Mouse (Mus musculus) lung, adult 2 months (tissue): ENCODE results near the gene Anapc7.

ENCODE experiments used
- CTCF ChIP-seq: fragments of 200-500 bp; IDR thresholded peaks from 2 replicates; pipeline ENCODE4 v1.5.1; 2011; ENCODE audit warnings: mild to moderate bottlenecking, low read length, control low read depth; ENCODE audit not compliant: insufficient read depth
- POLR2A ChIP-seq: fragments of 200-500 bp; IDR thresholded peaks from 2 replicates; pipeline ENCODE4 v1.6.1; 2011; ENCODE audit warnings: low read depth, mild to moderate bottlenecking, control low read depth, low read length, borderline replicate concordance; ENCODE audit errors: extremely low read depth

GRCm38 (mm10) chr5:122459335-122459734 lies 37.8 kb downstream of the Anapc7 start:
- no peak for TF ChIP-seq CTCF
- no peak for TF ChIP-seq POLR2A
